Mouse (Mus musculus) common myeloid progenitor, adult 5-6 weeks (primary cell): ENCODE measurements around the gene Hmox2. TPM values are rescaled to one million over a fixed set of nuclear protein-coding genes. Genes with fewer than 3 reads are reported as not detected.
"Not testable (repeated sequence)": the region's sequence is repeated elsewhere in the genome, so short reads cannot be mapped to it uniquely, and the experiment has no call there.

Source experiments
- ATAC-seq: replicated peaks from 2 replicates; pipeline ENCODE4 v1.8.0; 2016; ENCODE audit warnings: low read depth, mild to moderate bottlenecking, moderate TSS enrichment, inconsistent platforms; ENCODE audit not compliant: poor library complexity, severe bottlenecking
- total RNA-seq: library from RNA; stranded (forward); fragments of 200-1000, 187-1606 nt; gene quantifications from 2 replicates; pipeline ENCODE4 v1.2.3, GENCODE M21; 2017

Gene Hmox2
- total RNA-seq, result 68.8 and 74.6 TPM in 2 replicates

DNA sequence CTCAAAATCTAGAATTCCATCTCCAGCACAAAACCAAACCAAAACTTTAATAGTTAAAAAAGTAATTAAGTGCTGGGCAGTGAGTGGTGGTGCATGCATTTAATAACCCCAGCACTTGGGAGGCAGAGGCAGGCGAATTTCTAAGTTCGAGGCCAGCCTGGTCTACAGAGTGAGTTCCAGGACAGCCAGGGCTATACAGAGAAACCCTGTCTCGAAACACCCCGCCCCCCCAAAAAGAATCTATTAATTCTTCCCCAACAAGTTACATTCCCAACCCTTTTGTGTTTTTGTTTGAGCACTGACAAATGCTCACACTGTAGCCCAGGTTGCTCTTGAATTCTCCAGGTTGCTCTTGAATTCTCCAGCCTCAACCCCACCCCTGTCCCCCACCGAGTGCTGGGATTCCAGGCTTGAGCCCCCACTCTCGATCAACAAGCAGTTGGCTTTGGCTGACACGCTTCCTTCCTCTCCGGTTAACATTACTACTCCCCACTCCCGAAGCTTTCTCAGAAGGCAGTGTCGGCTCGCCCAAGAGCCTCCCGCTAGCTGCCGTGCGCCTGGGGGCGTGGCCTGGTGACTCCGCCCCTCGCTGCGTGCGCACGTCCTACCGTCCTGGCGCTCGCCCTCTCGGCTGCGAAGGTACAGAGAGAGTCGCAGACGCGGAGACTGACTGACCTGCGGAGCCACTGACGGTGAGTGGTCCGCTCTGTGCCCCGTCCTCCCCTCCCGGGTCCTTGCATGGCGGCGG is at the start of gene Hmox2:
TSS of gene Hmox2 (plus strand) at position 582 of the 748 bp plus-strand sequence.
- peak; percentile 83 for ATAC-seq

DNA sequence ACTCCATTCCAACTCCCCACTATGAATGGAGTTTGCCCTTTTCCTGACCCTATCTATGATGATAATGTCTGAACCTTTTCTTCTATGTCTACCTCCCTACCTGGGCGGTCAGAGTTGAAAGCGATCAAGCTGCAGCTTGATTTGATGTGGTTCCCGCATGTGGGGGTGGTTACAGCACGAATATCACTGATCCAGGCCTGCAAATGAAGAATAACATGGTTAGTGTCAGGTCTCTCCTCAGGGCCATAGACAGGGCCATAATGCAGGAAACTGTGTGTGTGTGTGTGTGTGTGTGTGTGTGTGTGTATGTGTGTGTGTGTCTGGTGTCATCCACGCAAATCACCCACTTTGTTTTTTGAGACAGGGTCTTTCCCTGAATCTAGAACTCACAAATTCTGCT is 49.3 kb upstream of the Hmox2 start:
- ATAC-seq, result no peak

- ATAC-seq, result no peak
Measured at GRCm38 (mm10) chr16:4678080-4678479, 48.1 kb upstream of the Hmox2 start.

DNA sequence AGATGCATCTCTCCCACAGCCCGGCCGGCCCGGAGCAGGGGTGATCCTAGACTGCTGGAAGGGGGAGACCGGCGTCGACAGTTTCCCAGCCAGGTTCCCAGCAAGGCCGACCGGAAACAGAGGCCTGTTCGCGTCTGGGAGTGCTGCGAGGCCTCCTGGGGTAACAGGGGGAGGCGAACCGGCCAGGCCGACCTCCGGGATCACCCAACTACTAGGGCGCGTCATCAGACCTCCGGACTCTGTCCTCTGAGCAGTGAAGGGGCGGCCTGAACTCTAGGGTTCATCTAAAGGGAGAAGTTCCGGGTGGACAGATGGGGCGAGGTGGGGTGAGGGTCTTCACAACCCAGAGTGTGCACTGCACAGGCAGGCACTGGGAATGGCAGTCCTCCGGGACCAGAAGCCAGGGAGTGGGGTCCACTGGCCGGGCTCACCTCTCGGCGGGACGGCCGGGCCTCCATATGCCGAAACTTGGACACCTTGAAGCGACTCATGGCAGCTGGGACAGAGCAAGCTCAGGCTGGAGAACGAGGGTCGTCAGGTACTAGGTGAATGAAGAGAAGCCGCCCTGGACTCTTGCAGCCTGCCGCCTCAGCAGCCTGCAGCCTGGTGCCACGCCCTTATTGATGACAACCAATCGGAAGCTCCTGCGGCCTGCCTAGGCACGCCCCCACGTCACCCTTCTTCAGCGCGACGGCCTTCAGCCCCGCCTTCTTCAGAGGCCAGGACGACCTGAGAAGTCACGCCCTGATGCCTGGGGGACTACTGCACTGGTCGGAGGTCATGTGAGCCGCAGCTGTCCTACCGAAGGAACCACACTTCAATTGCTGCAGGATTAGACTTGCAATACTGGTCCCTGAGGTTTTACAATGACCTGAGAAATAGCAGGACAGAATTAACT is 46.8 kb upstream of the Hmox2 start, which contains the start of gene Coro7:
TSS of gene Coro7 (minus strand) at position 657 of the 898 bp plus-strand sequence.
- ATAC-seq, result peak; percentile 80

GRCm38 (mm10) chr16:4680922-4681455 is 45.2 kb upstream of the Hmox2 start:
- not testable (repeated sequence) for ATAC-seq

DNA sequence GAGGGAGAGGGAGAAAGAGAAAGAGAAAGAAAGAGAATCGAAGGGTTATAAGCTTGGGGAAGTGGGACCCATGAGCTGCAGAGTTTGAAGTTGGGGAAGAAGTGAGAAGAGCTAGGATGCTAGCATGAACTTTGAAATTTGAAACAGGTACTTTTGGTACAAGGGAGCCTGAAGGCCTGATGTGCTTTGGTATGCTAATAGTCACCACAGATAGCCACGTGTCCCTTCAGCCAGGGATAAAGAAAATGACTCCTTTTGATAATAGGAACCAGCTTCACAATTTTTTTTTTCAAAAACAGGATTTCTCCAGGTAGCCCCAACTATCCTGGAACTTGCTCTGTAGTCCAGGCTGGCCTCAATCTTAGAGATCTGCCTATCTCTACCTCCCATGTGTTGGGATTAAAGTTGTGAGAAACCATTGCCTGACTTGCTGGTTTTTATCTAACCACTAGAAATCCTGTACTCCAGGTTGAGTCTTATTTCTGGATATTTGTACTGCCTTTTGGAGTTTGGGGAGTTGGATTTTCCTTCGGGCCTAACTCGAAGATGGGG is 43.5 kb upstream of the Hmox2 start:
- no peak for ATAC-seq

GRCm38 (mm10) chr16:4683193-4683580 is 43.0 kb upstream of the Hmox2 start:
- peak; percentile 1 for ATAC-seq

GRCm38 (mm10) chr16:4683581-4684456 is 42.3 kb upstream of the Hmox2 start:
- ATAC-seq, result peak; percentile 70

DNA sequence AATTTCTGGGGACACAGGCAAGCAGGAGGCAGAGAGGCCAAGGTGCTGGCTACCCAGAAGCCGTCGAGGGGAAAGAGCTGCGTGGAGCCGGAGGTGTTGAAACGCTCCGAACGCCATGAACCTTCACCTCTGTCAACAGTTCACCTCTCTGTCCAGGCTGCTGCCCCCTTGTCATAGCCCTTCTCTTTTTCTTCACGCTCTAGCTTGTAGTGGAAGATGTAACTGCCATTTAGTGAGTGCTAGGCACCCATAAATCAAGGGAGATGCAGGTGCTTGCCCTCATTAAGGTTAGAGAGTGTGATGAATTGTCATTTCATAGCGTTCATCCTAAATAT is 41.7 kb upstream of the Hmox2 start:
- ATAC-seq, result no peak

- ATAC-seq, result not testable (repeated sequence)
Measured at GRCm38 (mm10) chr16:4689371-4689770, 36.8 kb upstream of the Hmox2 start.

- no peak for ATAC-seq
Measured at GRCm38 (mm10) chr16:4701211-4701610, 24.9 kb upstream of the Hmox2 start.

- ATAC-seq, result no peak
Measured at GRCm38 (mm10) chr16:4702646-4703045, 23.5 kb upstream of the Hmox2 start.

DNA sequence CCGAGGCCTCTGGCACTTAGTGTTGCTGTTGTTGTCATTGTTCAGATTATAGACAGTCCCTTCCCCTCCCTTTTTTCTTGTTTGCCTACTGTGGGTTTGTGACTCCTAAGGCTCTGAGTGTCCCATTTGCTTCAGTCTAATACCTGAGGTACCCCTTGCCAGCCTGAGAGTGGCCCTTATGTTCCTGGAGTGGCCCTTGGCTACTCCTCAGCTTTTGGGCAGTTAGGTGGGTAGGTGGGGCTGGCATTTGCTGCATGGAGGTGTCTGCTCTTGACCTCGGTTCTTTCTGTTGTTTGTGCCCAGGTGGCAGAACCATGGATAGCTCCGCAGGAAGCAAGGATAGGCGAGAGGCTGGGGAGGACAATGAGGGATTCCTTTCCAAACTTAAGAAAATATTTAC is 20.6 kb upstream of the Hmox2 start:
- no peak for ATAC-seq

DNA sequence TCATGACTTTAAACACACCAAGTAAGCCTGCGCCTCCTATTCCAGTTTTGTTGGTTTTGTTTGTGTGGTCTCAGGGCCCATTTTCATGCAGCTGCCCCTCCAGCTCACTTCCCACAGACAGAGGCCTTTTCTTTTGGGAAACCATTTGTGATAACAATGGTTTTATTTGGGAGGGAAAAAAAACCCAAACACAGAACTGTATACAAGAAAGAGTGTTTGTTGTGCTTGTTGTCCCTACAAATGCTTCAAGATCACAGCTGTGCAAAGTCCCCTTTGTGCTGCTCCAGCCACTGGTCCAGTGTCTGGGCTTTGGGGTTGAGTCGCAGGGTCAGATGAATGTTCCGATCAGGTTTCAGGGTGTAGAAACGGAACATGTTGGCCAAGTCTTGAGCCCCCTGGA is 15.0 kb upstream of the Hmox2 start:
- ATAC-seq, result no peak

GRCm38 (mm10) chr16:4713861-4714710 is 12.1 kb upstream of the Hmox2 start:
- ATAC-seq, result no peak

- ATAC-seq, result no peak
Measured at GRCm38 (mm10) chr16:4717866-4718265, 8.3 kb upstream of the Hmox2 start.

GRCm38 (mm10) chr16:4718753-4719518 is 7.2 kb upstream of the Hmox2 start, which contains the start of gene Nmral1:
TSS of gene Nmral1 (minus strand) at chr16:4719356.
- peak; percentile 81 for ATAC-seq
